In genomic region chr1:88044832-88045437, GRCm38 (mm10) we compare ENCODE assay signal across 25 mouse cellular contexts. TPM values are rescaled to one million over a fixed set of nuclear protein-coding genes. Genes with fewer than 3 reads are reported as not detected.
DNase-seq lines count a peak whose midpoint lies in the region; ATAC-seq and TF ChIP-seq lines count a peak whose summit lies in the region.
"Not testable (repeated sequence)": the region's sequence is repeated elsewhere in the genome, so short reads cannot be mapped to it uniquely, and the experiment has no call there.
"Had no signal": no experiment of that assay in that cellular context is flagged by ENCODE, and none has a peak within 500 bp of the region (broad histone marks: within the 10 kb centered on the region; RNA-seq: fewer than 3 reads in every experiment).

No protein-coding gene starts in this region.

- not testable (repeated sequence) for H3K9ac ChIP-seq in liver, adult 2 months (ENCODE audit: low read depth, low read length); liver, embryonic 15.5 days

- H3K27ac ChIP-seq in kidney, adult 2 months (ENCODE audit: insufficient read depth, low read depth, low read length); liver, embryonic 15.5 days (replicated peaks): not testable (repeated sequence)
- H3K27ac ChIP-seq in liver, adult 2 months (replicated peaks; ENCODE audit: insufficient read depth, low read depth, low read length) = peak overlapping the region; percentile 74; the same call in 1 of the 2 replicates

- H3K4me1 ChIP-seq in kidney, adult 2 months (ENCODE audit: control insufficient read depth, insufficient read depth, low read length); liver, embryonic 15.5 days (replicated peaks): not testable (repeated sequence)
- peaks cover 12% of the 10 kb centered on the region for H3K4me1 ChIP-seq in liver, adult 2 months (ENCODE audit: control insufficient read depth, insufficient read depth, low read length)

- WGBS in kidney, adult 2 months = 44% methylated on average over 4 of the region's 5 CpGs
- WGBS in liver, adult 2 months = 11% methylated on average over 4 of the region's 5 CpGs
- 50% methylated on average over 4 of the region's 5 CpGs for WGBS in liver, embryonic 15.5 days (ENCODE audit: insufficient replicate concordance)

- H3K79me2 ChIP-seq in liver, adult 2 months (ENCODE audit: control insufficient read depth, insufficient read depth, low read length) = not testable (repeated sequence)

- not testable (repeated sequence) for TF ChIP-seq CTCF in Patski (IDR thresholded peaks at IDR 0.05); kidney, adult 2 months (conservative IDR thresholded peaks at IDR 0.05; ENCODE audit: insufficient read depth, insufficient read length, low read depth, low read length); liver, adult 2 months (IDR thresholded peaks at IDR 0.05; ENCODE audit: low read depth, low read length)

- CTCF ChIA-PET in Patski (lab: Charles Lee) = not testable (repeated sequence)

- in situ Hi-C loops in Patski (cut with MboI; ENCODE audit: low pct_unique_long_range_greater_than_20kb) = not testable (repeated sequence)

- H3K9me3 ChIP-seq in liver, embryonic 15.5 days (replicated peaks) = not testable (repeated sequence)

- H3K4me2 ChIP-seq in liver, embryonic 15.5 days = not testable (repeated sequence)

- not testable (repeated sequence) for H3K36me3 ChIP-seq in kidney, adult 2 months (ENCODE audit: control insufficient read depth, insufficient read depth, low read length); liver, adult 2 months (ENCODE audit: control insufficient read depth, insufficient read depth, low read length); liver, embryonic 15.5 days (replicated peaks)

- TF ChIP-seq POLR2A in kidney, adult 2 months (IDR thresholded peaks at IDR 0.05; ENCODE audit: low read depth, low read length); liver, adult 2 months (IDR thresholded peaks at IDR 0.05; ENCODE audit: extremely low read depth, insufficient read depth, low read length): not testable (repeated sequence)

- H3K4me3 ChIP-seq in kidney, adult 2 months (ENCODE audit: insufficient read depth, low read depth, low read length); liver, adult 2 months (ENCODE audit: insufficient read depth, low read depth, low read length); liver, embryonic 15.5 days (replicated peaks): not testable (repeated sequence)

- DNase-seq in Patski (ENCODE audit: low read depth, low spot score) = not testable (repeated sequence)
- DNase-seq in cerebellum, adult 18-20 months = peak; percentile 7 to 8
- peak; percentile 10 for DNase-seq in cerebellum, adult 9-11 months
- DNase-seq in cerebellum, postnatal 36 days = peak; percentile 5 to 13
- DNase-seq in kidney, adult 2 months = peak; percentile 42
- DNase-seq in kidney, postnatal 25 days = peak; percentile 42 to 49
- peak; percentile 92 for DNase-seq in liver, adult 2 months (ENCODE audit: extremely low read depth, low read depth, low spot score)

- POLR2A ChIA-PET in Patski (lab: Charles Lee) = not testable (repeated sequence)

- not testable (repeated sequence) for H3K27me3 ChIP-seq in Patski; kidney, adult 2 months (replicated peaks; ENCODE audit: control insufficient read depth, insufficient read depth, low read length); liver, adult 2 months (ENCODE audit: control insufficient read depth, insufficient read depth, low read length); liver, embryonic 15.5 days

- ATAC-seq in Patski = peak; percentile 20
- ATAC-seq in liver, embryonic 15.5 days (ENCODE audit: insufficient read depth) = peak; percentile 68

RNA-seq across cellular contexts. Expression of gene Ugt1a10, which starts 10.3 kb away (rescaled TPM):
- 0.14 TPM for polyA plus RNA-seq in Patski (2021)
- polyA plus RNA-seq in kidney, adult 2 months (2012; rRNA removed) = 129 and 166 TPM in 2 replicates
- total RNA-seq in liver, adult 2 months (2014; rRNA removed) = 6.4 and 6.9 TPM in 2 replicates
- polyA plus RNA-seq in liver, adult 2 months (2012; rRNA removed) = 1.2 and 2.8 TPM in 2 replicates
- not detected in 2 replicates for polyA plus RNA-seq in liver, embryonic 15.5 days (2015; fragmentation: Nextera tagmentation; extraction: Ambion mirVana)
- total RNA-seq: common myeloid progenitor, adult 5-6 weeks; gastrocnemius, adult 2 months; gastrocnemius, postnatal 25 days; granulocyte monocyte progenitor cell, adult 5-6 weeks; heart, adult 8-10 months; heart, postnatal 25 days had no signal
- polyA plus RNA-seq: CD4-positive, CD25-positive, alpha-beta regulatory T cell, adult 4 months; embryonic facial prominence, embryonic 11.5 days; embryonic facial prominence, embryonic 15.5 days; erythroblast, embryonic 14.5 days; forebrain, embryonic 10.5 days; forebrain, embryonic 14.5 days; G1E; heart, embryonic 12.5 days; heart, embryonic 16.5 days; hindbrain, embryonic 10.5 days; hindbrain, embryonic 14.5 days had no signal

RNA-seq across cellular contexts. Expression of gene Ugt1a9, which starts 25.7 kb away (rescaled TPM):
- 0.32 TPM for polyA plus RNA-seq in Patski (2021)
- 3.2 and 5.1 TPM in 2 replicates for polyA plus RNA-seq in kidney, adult 2 months (2012; rRNA removed)
- total RNA-seq in liver, adult 2 months (2014; rRNA removed) = 177 and 194 TPM in 2 replicates
- 142 and 259 TPM in 2 replicates for polyA plus RNA-seq in liver, adult 2 months (2012; rRNA removed)
- 0.36 and 0.59 TPM in 2 replicates for polyA plus RNA-seq in liver, embryonic 15.5 days (2015; fragmentation: Nextera tagmentation; extraction: Ambion mirVana)
- total RNA-seq: common myeloid progenitor, adult 5-6 weeks; gastrocnemius, adult 2 months; gastrocnemius, postnatal 25 days; granulocyte monocyte progenitor cell, adult 5-6 weeks; heart, adult 8-10 months; heart, postnatal 25 days had no signal
- polyA plus RNA-seq: CD4-positive, CD25-positive, alpha-beta regulatory T cell, adult 4 months; embryonic facial prominence, embryonic 11.5 days; embryonic facial prominence, embryonic 15.5 days; erythroblast, embryonic 14.5 days; forebrain, embryonic 10.5 days; forebrain, embryonic 14.5 days; G1E; heart, embryonic 12.5 days; heart, embryonic 16.5 days; hindbrain, embryonic 10.5 days; hindbrain, embryonic 14.5 days had no signal

RNA-seq across cellular contexts. Expression of gene Usp40, which starts 36.6 kb away (rescaled TPM):
- 29.5 TPM for polyA plus RNA-seq in Patski (2021)
- 10.0 and 10.1 TPM in 2 replicates for polyA plus RNA-seq in kidney, adult 2 months (2012; rRNA removed)
- 29.4 and 29.8 TPM in 2 replicates for total RNA-seq in liver, adult 2 months (2014; rRNA removed)
- 6.4 and 8.6 TPM in 2 replicates for polyA plus RNA-seq in liver, adult 2 months (2012; rRNA removed)
- polyA plus RNA-seq in liver, embryonic 15.5 days (2015; fragmentation: Nextera tagmentation; extraction: Ambion mirVana) = 8.2 and 8.7 TPM in 2 replicates

RNA-seq across cellular contexts. Expression of gene Ugt1a8, which starts 42.7 kb away (rescaled TPM):
- polyA plus RNA-seq in Patski (2021) = not detected
- 0.20 and 0.22 TPM in 2 replicates for polyA plus RNA-seq in kidney, adult 2 months (2012; rRNA removed)
- 4.0 and 4.6 TPM in 2 replicates for total RNA-seq in liver, adult 2 months (2014; rRNA removed)
- 0.07 and 0.11 TPM in 2 replicates for polyA plus RNA-seq in liver, adult 2 months (2012; rRNA removed)
- not detected in 2 replicates for polyA plus RNA-seq in liver, embryonic 15.5 days (2015; fragmentation: Nextera tagmentation; extraction: Ambion mirVana)
- total RNA-seq: common myeloid progenitor, adult 5-6 weeks; G1E; gastrocnemius, adult 2 months; gastrocnemius, postnatal 25 days; granulocyte monocyte progenitor cell, adult 5-6 weeks; heart, adult 8-10 months; heart, postnatal 25 days had no signal
- polyA plus RNA-seq: CD4-positive, CD25-positive, alpha-beta regulatory T cell, adult 4 months; embryonic facial prominence, embryonic 11.5 days; embryonic facial prominence, embryonic 15.5 days; erythroblast, embryonic 14.5 days; forebrain, embryonic 10.5 days; forebrain, embryonic 14.5 days; G1E; heart, embryonic 12.5 days; heart, embryonic 16.5 days; hindbrain, embryonic 10.5 days; hindbrain, embryonic 14.5 days had no signal

RNA-seq across cellular contexts. Expression of gene Ugt1a7c, which starts 49.9 kb away (rescaled TPM):
- 46.3 TPM for polyA plus RNA-seq in Patski (2021)
- 85.2 and 96.9 TPM in 2 replicates for polyA plus RNA-seq in kidney, adult 2 months (2012; rRNA removed)
- 20.1 and 51.1 TPM in 2 replicates for total RNA-seq in liver, adult 2 months (2014; rRNA removed)
- 2.0 and 3.9 TPM in 2 replicates for polyA plus RNA-seq in liver, adult 2 months (2012; rRNA removed)
- polyA plus RNA-seq in liver, embryonic 15.5 days (2015; fragmentation: Nextera tagmentation; extraction: Ambion mirVana) = 2.8 and 3.1 TPM in 2 replicates

Comparison
In these comparisons a context has a peak if more than half of its experiments do, and no peak if none do; other contexts are left out.
1. RNA of gene Ugt1a9, which starts 25.7 kb away (polyA plus RNA-seq): 142 to 259 TPM in liver, adult 2 months; 3.2 to 5.1 TPM in kidney, adult 2 months, 0.36 to 0.59 TPM in liver, embryonic 15.5 days and 0.32 TPM in Patski (single experiment); every median in the first group is over 10 times any median in the second.
2. RNA of gene Ugt1a10, which starts 10.3 kb away (polyA plus RNA-seq): 129 to 166 TPM in kidney, adult 2 months; 1.2 to 2.8 TPM in liver, adult 2 months, 0.14 TPM in Patski (single experiment) and not detected in liver, embryonic 15.5 days; every median in the first group is over 10 times any median in the second.